Mouse (Mus musculus) G1E (cell line): ENCODE measurements around the gene Shoc2.

Source experiments
- CTCF ChIP-seq: IDR thresholded peaks from 2 replicates; pipeline ENCODE4 v1.5.1; 2012; ENCODE audit warnings: low read depth, low read length, inconsistent platforms, mixed read lengths
- GATA1 ChIP-seq: IDR thresholded peaks from 2 replicates; pipeline ENCODE4 v1.6.1; 2012; ENCODE audit warnings: borderline replicate concordance, low read length, inconsistent platforms, mixed read lengths
- POLR2AphosphoS5 ChIP-seq: IDR thresholded peaks from 2 replicates; pipeline ENCODE4 v1.6.1; 2012; ENCODE audit warnings: low read depth, low read length, inconsistent platforms; ENCODE audit not compliant: insufficient replicate concordance
- TAL1 ChIP-seq: conservative IDR thresholded peaks from 2 replicates; pipeline ENCODE4 v1.6.1; 2012; ENCODE audit warnings: low read depth, low read length, inconsistent platforms, mixed read lengths

DNA sequence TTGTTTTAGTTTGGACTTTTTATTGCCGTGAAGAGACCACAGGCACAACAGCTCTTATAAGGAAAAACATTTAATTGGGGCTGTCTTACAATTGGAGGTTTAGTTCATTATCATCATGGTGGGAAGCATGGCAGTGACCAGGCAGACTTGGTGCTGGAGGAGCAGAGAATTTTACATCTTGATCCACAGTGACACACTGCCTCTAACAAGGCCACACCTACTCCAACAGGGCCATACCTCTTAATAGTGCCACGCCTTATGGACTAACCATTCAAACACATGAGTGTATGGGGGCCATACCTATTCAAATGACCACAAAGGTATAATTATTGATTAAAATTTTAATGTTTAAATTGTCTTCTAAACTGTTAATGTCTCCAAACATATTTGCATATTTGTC lies 13.4 kb downstream of the Shoc2 start:
- TF ChIP-seq POLR2AphosphoS5, result no peak
- TF ChIP-seq CTCF, result no peak
- no peak for TF ChIP-seq TAL1
- TF ChIP-seq GATA1, result no peak
